Mouse (Mus musculus): ENCODE results near the gene Nt5c2. TPM values are rescaled to one million over a fixed set of nuclear protein-coding genes. Genes with fewer than 3 reads are reported as not detected.
A peak's percentile ranks its signal among the peaks of the same experiment; 100 is the strongest.

Nt5c2 gene
- polyA plus RNA-seq, 1 experiment from 2014 or later = 47.4 TPM

DNA sequence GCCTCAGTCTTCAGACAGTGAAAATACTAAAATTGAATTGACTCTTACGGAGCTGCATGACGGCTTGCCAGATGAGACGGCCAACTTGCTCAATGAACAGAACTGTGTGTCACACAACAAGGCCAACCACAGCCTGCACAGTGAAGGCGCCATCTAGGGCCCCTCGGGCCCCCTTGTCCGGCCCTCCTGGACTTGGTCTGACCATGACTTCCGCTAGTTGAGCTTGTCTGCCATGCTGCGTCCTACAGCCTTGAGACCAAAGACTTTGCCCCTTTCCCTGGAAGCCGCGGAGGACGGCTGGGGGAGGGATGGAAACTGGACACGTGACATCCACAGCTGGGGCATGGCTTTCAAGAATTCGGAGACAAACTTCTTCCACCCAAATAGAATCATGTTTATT, 137.1 kb downstream of the Nt5c2 start:
- H3K9me3 ChIP-seq (replicated peaks; ENCODE audit: control insufficient read depth, low read length) = no peaks in the 10 kb centered on the region
- no peak overlapping the region for H3K9ac ChIP-seq (ENCODE audit: low read depth, low read length)
- H3K36me3 ChIP-seq (ENCODE audit: control insufficient read depth, insufficient read depth) = no peaks in the 10 kb centered on the region
- no peak overlapping the region for H3K27ac ChIP-seq (ENCODE audit: low read length)
- no peak overlapping the region for H3K4me2 ChIP-seq (ENCODE audit: low read depth, low read length)
- WGBS (ENCODE audit: insufficient replicate concordance) = 82% methylated on average over 13 of the region's 13 CpGs
- no peak for ATAC-seq (ENCODE audit: low read depth)
- H3K27me3 ChIP-seq (ENCODE audit: control insufficient read depth, insufficient read depth, low read depth, low read length) = no peaks in the 10 kb centered on the region
- no peak overlapping the region for H3K4me3 ChIP-seq (ENCODE audit: low read depth, low read length)
- no peaks in the 10 kb centered on the region; the same call in 1 of the 2 replicates for H3K4me1 ChIP-seq (ENCODE audit: control insufficient read depth, low read depth, low read length)

DNA sequence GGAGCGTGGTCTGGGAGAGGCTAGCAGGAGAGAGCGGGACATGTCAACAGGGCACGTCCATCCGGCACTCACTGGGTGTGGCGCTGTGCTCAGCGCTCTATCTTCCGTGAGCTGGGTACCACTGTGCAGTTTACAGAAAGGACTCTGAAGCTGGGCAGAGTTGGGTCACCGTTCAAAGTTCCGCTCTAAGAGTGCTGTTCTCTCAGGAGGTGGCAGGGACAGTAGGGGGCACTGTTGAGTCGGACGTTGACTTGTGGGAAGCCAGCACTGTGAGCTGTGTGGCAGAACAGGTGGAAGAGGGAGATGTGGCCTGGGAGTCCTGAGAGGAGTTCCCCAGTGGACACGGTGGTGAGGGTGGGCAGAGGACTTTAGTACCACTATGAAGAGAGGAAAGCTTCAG, 139.2 kb downstream of the Nt5c2 start:
- H3K4me2 ChIP-seq (ENCODE audit: low read depth, low read length) = no peak overlapping the region
- no peak overlapping the region for H3K27ac ChIP-seq (ENCODE audit: low read length)
- WGBS (ENCODE audit: insufficient replicate concordance) = 31% methylated on average over 12 of the region's 12 CpGs
- no peak overlapping the region for H3K4me3 ChIP-seq (ENCODE audit: low read depth, low read length)
- H3K36me3 ChIP-seq (ENCODE audit: control insufficient read depth, insufficient read depth) = no peaks in the 10 kb centered on the region
- no peaks in the 10 kb centered on the region for H3K9me3 ChIP-seq (replicated peaks; ENCODE audit: control insufficient read depth, low read length)
- peak; percentile 68 for ATAC-seq (ENCODE audit: low read depth)
- H3K27me3 ChIP-seq (ENCODE audit: control insufficient read depth, insufficient read depth, low read depth, low read length) = no peaks in the 10 kb centered on the region
- no peak overlapping the region for H3K9ac ChIP-seq (ENCODE audit: low read depth, low read length)
- H3K4me1 ChIP-seq (ENCODE audit: control insufficient read depth, low read depth, low read length) = no peaks in the 10 kb centered on the region; the same call in 1 of the 2 replicates

DNA sequence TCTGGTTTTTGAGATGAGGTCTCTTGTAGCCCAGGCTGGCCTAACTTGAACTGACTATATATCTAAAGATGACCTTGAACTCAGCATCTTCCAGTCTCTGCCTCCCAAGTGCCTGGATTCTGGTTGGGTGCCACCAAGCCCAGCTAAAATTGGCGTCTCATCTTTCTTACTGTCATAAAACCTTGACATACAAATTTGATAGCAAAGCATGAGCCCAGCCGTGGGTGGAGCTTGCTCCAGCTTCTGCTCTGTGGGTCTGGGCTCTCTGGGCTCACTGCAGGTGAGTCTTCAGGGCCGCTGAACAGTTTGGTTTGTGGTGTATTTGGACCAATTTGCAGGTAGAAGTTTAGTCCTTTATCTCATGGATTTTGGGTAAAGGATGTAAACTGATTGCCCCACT, 141.0 kb downstream of the Nt5c2 start:
- no peak overlapping the region for H3K27ac ChIP-seq (ENCODE audit: low read length)
- ATAC-seq (ENCODE audit: low read depth) = no peak
- H3K4me3 ChIP-seq (ENCODE audit: low read depth, low read length) = no peak overlapping the region
- H3K9ac ChIP-seq (ENCODE audit: low read depth, low read length) = no peak overlapping the region
- no peaks in the 10 kb centered on the region for H3K9me3 ChIP-seq (replicated peaks; ENCODE audit: control insufficient read depth, low read length)
- H3K36me3 ChIP-seq (ENCODE audit: control insufficient read depth, insufficient read depth) = no peaks in the 10 kb centered on the region
- H3K4me2 ChIP-seq (ENCODE audit: low read depth, low read length) = no peak overlapping the region
- peaks cover 6% of the 10 kb centered on the region for H3K4me1 ChIP-seq (ENCODE audit: control insufficient read depth, low read depth, low read length)
- H3K27me3 ChIP-seq (ENCODE audit: control insufficient read depth, insufficient read depth, low read depth, low read length) = no peaks in the 10 kb centered on the region
- WGBS (ENCODE audit: insufficient replicate concordance) = 63% methylated on average over 3 of the region's 3 CpGs

- ATAC-seq (ENCODE audit: low read depth) = no peak
- Histone ChIP-seq H3K4me3 (ENCODE audit: low read depth, low read length) (no peak overlapping the region), H3K4me1 (ENCODE audit: control insufficient read depth, low read depth, low read length) (peaks cover 8% of the 10 kb centered on the region), H3K9me3 (replicated peaks; ENCODE audit: control insufficient read depth, low read length) (no peaks in the 10 kb centered on the region), H3K27me3 (ENCODE audit: control insufficient read depth, insufficient read depth, low read depth, low read length) (no peaks in the 10 kb centered on the region), H3K9ac (ENCODE audit: low read depth, low read length) (no peak overlapping the region), H3K4me2 (ENCODE audit: low read depth, low read length) (no peak overlapping the region), H3K36me3 (ENCODE audit: control insufficient read depth, insufficient read depth) (no peaks in the 10 kb centered on the region), H3K27ac (ENCODE audit: low read length) (no peak overlapping the region)
- WGBS (ENCODE audit: insufficient replicate concordance) = 67% methylated on average over 7 of the region's 7 CpGs
Observed at GRCm38 (mm10) chr19:46871651-46872050, 143.3 kb downstream of the Nt5c2 start.

DNA sequence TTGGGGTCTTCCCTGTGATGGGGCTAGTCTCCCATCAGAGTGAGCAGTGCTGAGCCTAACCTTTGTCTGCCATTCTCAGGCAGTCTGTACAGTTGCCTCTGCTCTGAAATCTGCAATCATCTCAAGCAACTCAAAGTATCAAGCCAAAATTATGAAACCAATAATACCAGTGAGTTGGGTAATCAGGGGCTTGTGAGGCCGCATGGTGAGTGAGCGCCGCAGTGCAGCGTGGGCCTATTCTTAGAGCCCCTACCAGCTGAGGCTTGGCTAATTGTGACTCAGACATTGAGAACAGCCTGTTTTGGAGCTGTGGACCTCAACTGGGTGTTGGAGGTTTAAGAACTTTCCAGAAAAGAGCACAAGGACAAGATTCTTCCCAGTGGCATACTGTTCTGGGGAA, 143.9 kb downstream of the Nt5c2 start:
- 93% methylated on average over 4 of the region's 4 CpGs for WGBS (ENCODE audit: insufficient replicate concordance)
- Histone ChIP-seq H3K4me1 (ENCODE audit: control insufficient read depth, low read depth, low read length) (peaks cover 8% of the 10 kb centered on the region), H3K4me2 (ENCODE audit: low read depth, low read length) (no peak overlapping the region), H3K27me3 (ENCODE audit: control insufficient read depth, insufficient read depth, low read depth, low read length) (no peaks in the 10 kb centered on the region), H3K4me3 (ENCODE audit: low read depth, low read length) (no peak overlapping the region), H3K9ac (ENCODE audit: low read depth, low read length) (no peak overlapping the region), H3K27ac (ENCODE audit: low read length) (no peak overlapping the region), H3K36me3 (ENCODE audit: control insufficient read depth, insufficient read depth) (no peaks in the 10 kb centered on the region), H3K9me3 (replicated peaks; ENCODE audit: control insufficient read depth, low read length) (no peaks in the 10 kb centered on the region)
- ATAC-seq (ENCODE audit: low read depth) = no peak

GRCm38 (mm10) chr19:46869526-46869925, 145.4 kb downstream of the Nt5c2 start:
- H3K4me3 ChIP-seq (ENCODE audit: low read depth, low read length) = no peak overlapping the region
- H3K4me2 ChIP-seq (ENCODE audit: low read depth, low read length) = no peak overlapping the region
- H3K27ac ChIP-seq (ENCODE audit: low read length) = no peak overlapping the region
- H3K4me1 ChIP-seq (ENCODE audit: control insufficient read depth, low read depth, low read length) = peaks cover 18% of the 10 kb centered on the region
- ATAC-seq (ENCODE audit: low read depth) = peak; percentile 71
- H3K9ac ChIP-seq (ENCODE audit: low read depth, low read length) = no peak overlapping the region
- no peaks in the 10 kb centered on the region for H3K36me3 ChIP-seq (ENCODE audit: control insufficient read depth, insufficient read depth)
- no peaks in the 10 kb centered on the region for H3K9me3 ChIP-seq (replicated peaks; ENCODE audit: control insufficient read depth, low read length)
- WGBS (ENCODE audit: insufficient replicate concordance) = 8% methylated on average over 6 of the region's 6 CpGs
- no peaks in the 10 kb centered on the region for H3K27me3 ChIP-seq (ENCODE audit: control insufficient read depth, insufficient read depth, low read depth, low read length)

GRCm38 (mm10) chr19:46869049-46869448, 145.9 kb downstream of the Nt5c2 start:
- H3K9ac ChIP-seq (ENCODE audit: low read depth, low read length) = no peak overlapping the region
- ATAC-seq (ENCODE audit: low read depth) = no peak
- H3K9me3 ChIP-seq (replicated peaks; ENCODE audit: control insufficient read depth, low read length) = no peaks in the 10 kb centered on the region
- H3K27ac ChIP-seq (ENCODE audit: low read length) = no peak overlapping the region
- WGBS (ENCODE audit: insufficient replicate concordance) = 53% methylated on average over 11 of the region's 11 CpGs
- peaks cover 20% of the 10 kb centered on the region for H3K4me1 ChIP-seq (ENCODE audit: control insufficient read depth, low read depth, low read length)
- H3K27me3 ChIP-seq (ENCODE audit: control insufficient read depth, insufficient read depth, low read depth, low read length) = no peaks in the 10 kb centered on the region
- no peak overlapping the region for H3K4me3 ChIP-seq (ENCODE audit: low read depth, low read length)
- H3K4me2 ChIP-seq (ENCODE audit: low read depth, low read length) = no peak overlapping the region
- no peaks in the 10 kb centered on the region for H3K36me3 ChIP-seq (ENCODE audit: control insufficient read depth, insufficient read depth)

DNA sequence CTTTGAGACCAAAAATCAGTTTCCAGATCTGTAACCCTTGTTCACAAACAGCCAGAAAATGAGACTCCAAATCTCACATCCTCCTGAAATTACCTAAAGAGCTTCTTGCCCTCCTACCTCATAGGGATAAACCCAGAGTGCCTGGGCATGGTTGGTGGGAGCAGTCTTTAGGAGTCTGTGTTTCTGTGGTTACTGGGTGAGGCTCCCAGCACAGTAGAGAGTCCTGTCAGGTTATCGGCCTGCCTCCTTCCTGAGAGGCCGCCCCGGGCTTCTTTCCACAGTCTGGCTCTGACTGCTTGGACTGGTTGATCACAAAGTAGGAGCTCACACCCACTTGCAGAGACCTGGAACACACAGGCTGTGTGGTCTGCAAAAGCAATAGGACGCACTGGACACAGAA, 149.6 kb downstream of the Nt5c2 start:
- Histone ChIP-seq H3K4me1 (ENCODE audit: control insufficient read depth, low read depth, low read length) (peaks cover 46% of the 10 kb centered on the region), H3K9me3 (replicated peaks; ENCODE audit: control insufficient read depth, low read length) (no peaks in the 10 kb centered on the region), H3K36me3 (ENCODE audit: control insufficient read depth, insufficient read depth) (no peaks in the 10 kb centered on the region), H3K4me3 (ENCODE audit: low read depth, low read length) (no peak overlapping the region), H3K27ac (ENCODE audit: low read length) (peak overlapping the region; percentile 17; the same call in 1 of the 2 replicates), H3K9ac (ENCODE audit: low read depth, low read length) (no peak overlapping the region), H3K4me2 (ENCODE audit: low read depth, low read length) (no peak overlapping the region), H3K27me3 (ENCODE audit: control insufficient read depth, insufficient read depth, low read depth, low read length) (no peaks in the 10 kb centered on the region)
- 0 out of 2 replicates have a peak, but pooled peaks have one; percentile 25 for ATAC-seq (ENCODE audit: low read depth)
- 15% methylated on average over 4 of the region's 4 CpGs for WGBS (ENCODE audit: insufficient replicate concordance)

DNA sequence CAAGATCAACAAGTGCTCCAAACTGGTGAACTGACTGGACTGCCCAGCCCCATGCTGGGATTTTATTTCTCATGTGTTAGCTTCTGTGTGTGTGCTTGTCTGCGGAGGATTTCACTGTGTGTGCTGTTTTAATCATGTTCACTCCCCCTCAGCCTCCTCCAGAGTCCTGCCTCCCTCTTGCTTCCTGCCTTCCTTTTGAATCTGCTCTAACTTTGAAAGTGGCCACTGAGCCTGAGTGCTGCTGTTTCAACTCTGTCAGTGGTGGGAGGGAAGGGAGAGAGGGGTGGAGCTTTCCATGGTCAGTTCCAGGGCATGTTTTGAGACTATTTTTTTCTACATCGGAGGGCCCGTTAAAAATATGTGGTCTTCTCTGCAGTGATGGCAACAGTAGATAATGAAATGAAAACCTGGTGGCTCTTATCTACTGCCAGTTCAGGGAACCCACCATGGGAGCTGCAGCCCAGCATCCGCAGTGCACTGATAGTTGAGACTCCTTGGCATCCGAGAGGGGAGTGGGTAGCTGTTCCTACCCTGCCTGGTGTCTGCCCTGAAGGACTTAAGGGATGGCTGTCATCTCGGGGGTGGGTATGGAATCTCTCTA, 150.1 kb downstream of the Nt5c2 start:
- WGBS (ENCODE audit: insufficient replicate concordance) = 21% methylated on average over 6 of the region's 6 CpGs
- Histone ChIP-seq H3K27ac (ENCODE audit: low read length) (peak overlapping the region; percentile 17; the same call in 1 of the 2 replicates), H3K27me3 (ENCODE audit: control insufficient read depth, insufficient read depth, low read depth, low read length) (no peaks in the 10 kb centered on the region), H3K36me3 (ENCODE audit: control insufficient read depth, insufficient read depth) (no peaks in the 10 kb centered on the region), H3K4me1 (ENCODE audit: control insufficient read depth, low read depth, low read length) (peaks cover 46% of the 10 kb centered on the region), H3K4me3 (ENCODE audit: low read depth, low read length) (no peak overlapping the region), H3K9me3 (replicated peaks; ENCODE audit: control insufficient read depth, low read length) (no peaks in the 10 kb centered on the region), H3K9ac (ENCODE audit: low read depth, low read length) (no peak overlapping the region), H3K4me2 (ENCODE audit: low read depth, low read length) (no peak overlapping the region)
- ATAC-seq (ENCODE audit: low read depth) = no peak
